Mouse (Mus musculus): Measurements from ENCODE around the gene Ugt1a9. TPM values are rescaled to one million over a fixed set of nuclear protein-coding genes. Genes with fewer than 3 reads are reported as not detected.

The Ugt1a9 gene
- total and polyA plus RNA-seq, 3 experiments, result not detected

GRCm38 (mm10) chr1:88199996-88200395 lies 129.4 kb downstream of the Ugt1a9 start:
- H3K27ac ChIP-seq (ENCODE audit: insufficient read depth, low read depth), result no peak overlapping the region
- H3K4me1 ChIP-seq (ENCODE audit: control insufficient read depth in 1 of 2, insufficient read depth in 2 of 2), result peaks cover 0 to 11% of the 10 kb centered on the region in 2 experiments; a peak in 2 of 4 replicates
- no peaks in the 10 kb centered on the region for H3K27me3 ChIP-seq (replicated peaks)
- dilution Hi-C loops (cut with MboI; ENCODE audit: extremely low pct_ligation_motif_present, extremely low pct_unique_long_range_greater_than_20kb, low sequenced_read_pairs), result no loop called here
- DNase-seq (ENCODE audit: extremely low read depth), result no peak
- peaks cover 0 to 2% of the 10 kb centered on the region in 2 experiments for H3K36me3 ChIP-seq (replicated peaks in 1 of 2; ENCODE audit: control insufficient read depth in 1 of 2, insufficient read depth in 1 of 2, low read length in 1 of 2)
- TF ChIP-seq ELF1 (IDR thresholded peaks at IDR 0.05; ENCODE audit: low read depth, low read length) (no peak), BHLHE40 (IDR thresholded peaks at IDR 0.05; ENCODE audit: low read depth, low read length) (no peak), CHD1 (IDR thresholded peaks at IDR 0.05; ENCODE audit: low read depth, low read length) (no peak), MXI1 (IDR thresholded peaks at IDR 0.05; ENCODE audit: low read depth, low read length) (no peak), MAX (IDR thresholded peaks at IDR 0.05; ENCODE audit: low read length) (no peak), POLR2A (IDR thresholded peaks at IDR 0.05; ENCODE audit: low read depth, low read length) (no peak), MAFK (IDR thresholded peaks at IDR 0.05; ENCODE audit: insufficient replicate concordance, low read length) (no peak), SMC3 (IDR thresholded peaks at IDR 0.05; ENCODE audit: low read depth, low read length) (no peak), MEF2A (IDR thresholded peaks at IDR 0.05; ENCODE audit: borderline replicate concordance, low read depth, low read length) (no peak), HCFC1 (IDR thresholded peaks at IDR 0.05; ENCODE audit: low read depth, low read length) (no peak), NRF1 (IDR thresholded peaks at IDR 0.05; ENCODE audit: low read depth, low read length) (no peak), CTCF (conservative IDR thresholded peaks at IDR 0.05 in 1 of 2, IDR thresholded peaks at IDR 0.05 in 1 of 2; ENCODE audit: low read depth in 2 of 2, low read length in 2 of 2) (no peak), JUN (IDR thresholded peaks at IDR 0.05; ENCODE audit: insufficient read depth, low read depth, low read length) (no peak), ETS1 (conservative IDR thresholded peaks at IDR 0.05; ENCODE audit: low read depth, low read length) (no peak), MAZ (IDR thresholded peaks at IDR 0.05; ENCODE audit: low read depth, low read length) (no peak), POLR2AphosphoS2 (IDR thresholded peaks at IDR 0.05; ENCODE audit: low read depth, low read length) (no peak), ZMIZ1 (IDR thresholded peaks at IDR 0.05; ENCODE audit: low read depth, low read length) (no peak), ZC3H11A (IDR thresholded peaks at IDR 0.05; ENCODE audit: low read depth, low read length) (no peak)
- H3K9me3 ChIP-seq (replicated peaks; ENCODE audit: low read length), result no peaks in the 10 kb centered on the region
- in situ Hi-C loops (cut with MboI; ENCODE audit: low pct_ligation_motif_present, low pct_unique_long_range_greater_than_20kb, low sequenced_read_pairs), result no loop called here
- no peaks in the 10 kb centered on the region for H3K79me2 ChIP-seq (replicated peaks; ENCODE audit: control insufficient read depth, extremely low read depth, insufficient read depth, poor library complexity, severe bottlenecking)
- no peak overlapping the region for H3K9ac ChIP-seq (ENCODE audit: insufficient read depth, low read depth)
- no peak overlapping the region for H3K4me2 ChIP-seq (ENCODE audit: insufficient read depth, low read depth, poor library complexity, severe bottlenecking)
- H3K4me3 ChIP-seq (replicated peaks in 1 of 3; ENCODE audit: low read depth in 2 of 3, low read length in 2 of 3, poor library complexity in 1 of 3), result no peak overlapping the region

DNA sequence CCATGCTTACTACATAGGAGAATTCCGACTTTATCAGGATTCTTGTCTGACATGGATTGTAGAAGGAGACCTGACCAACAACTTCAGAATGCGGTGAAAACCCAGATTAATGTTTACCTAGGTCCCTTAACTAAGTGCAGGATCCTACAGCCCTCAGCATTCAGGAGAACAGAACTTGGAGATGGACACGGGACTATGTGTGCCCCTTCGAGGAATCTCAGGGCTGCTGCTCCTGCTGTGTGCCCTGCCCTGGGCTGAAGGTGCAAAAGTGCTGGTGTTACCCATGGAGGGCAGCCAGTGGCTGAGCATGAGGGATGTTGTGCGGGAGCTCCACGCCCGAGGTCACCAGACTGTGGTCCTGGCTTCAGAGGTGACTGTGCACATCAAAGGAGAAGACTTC lies 129.9 kb downstream of the Ugt1a9 start, which contains the start of gene Ugt1a2:
Gene Ugt1a2 (plus strand): TSS at position 146 of the 400 bp plus-strand sequence.
- Histone ChIP-seq H3K4me2 (ENCODE audit: insufficient read depth, low read depth, poor library complexity, severe bottlenecking) (no peak within 1 kb of the TSS), H3K4me3 (replicated peaks in 1 of 3; ENCODE audit: low read depth in 2 of 3, low read length in 2 of 3, poor library complexity in 1 of 3) (no peak within 1 kb of the TSS), H3K9ac (ENCODE audit: insufficient read depth, low read depth) (no peak within 1 kb of the TSS), H3K79me2 (replicated peaks; ENCODE audit: control insufficient read depth, extremely low read depth, insufficient read depth, poor library complexity, severe bottlenecking) (no peaks in the 10 kb centered on the region), H3K27me3 (replicated peaks) (no peaks in the 10 kb centered on the region), H3K36me3 (replicated peaks in 1 of 2; ENCODE audit: control insufficient read depth in 1 of 2, insufficient read depth in 1 of 2, low read length in 1 of 2) (peaks cover 0 to 5% of the 10 kb centered on the region in 2 experiments), H3K9me3 (replicated peaks; ENCODE audit: low read length) (peaks cover 2% of the 10 kb centered on the region), H3K27ac (ENCODE audit: insufficient read depth, low read depth) (no peak within 1 kb of the TSS), H3K4me1 (ENCODE audit: control insufficient read depth in 1 of 2, insufficient read depth in 2 of 2) (peaks cover 0 to 11% of the 10 kb centered on the region in 2 experiments; a peak in 2 of 4 replicates)
- dilution Hi-C loops (cut with MboI; ENCODE audit: extremely low pct_ligation_motif_present, extremely low pct_unique_long_range_greater_than_20kb, low sequenced_read_pairs) (no loop called here), in situ Hi-C loops (cut with MboI; ENCODE audit: low pct_ligation_motif_present, low pct_unique_long_range_greater_than_20kb, low sequenced_read_pairs) (no loop called here)
- TF ChIP-seq ETS1 (conservative IDR thresholded peaks at IDR 0.05; ENCODE audit: low read depth, low read length) (no peak), HCFC1 (IDR thresholded peaks at IDR 0.05; ENCODE audit: low read depth, low read length) (no peak), NRF1 (IDR thresholded peaks at IDR 0.05; ENCODE audit: low read depth, low read length) (no peak), GABPA (IDR thresholded peaks at IDR 0.05; ENCODE audit: insufficient replicate concordance, low read depth, low read length) (no peak), ZMIZ1 (IDR thresholded peaks at IDR 0.05; ENCODE audit: low read depth, low read length) (no peak), ZKSCAN1 (IDR thresholded peaks at IDR 0.05; ENCODE audit: borderline replicate concordance, low read depth, low read length) (no peak), SIN3A (IDR thresholded peaks at IDR 0.05; ENCODE audit: low read length) (no peak), SMC3 (IDR thresholded peaks at IDR 0.05; ENCODE audit: low read depth, low read length) (no peak), JUND (conservative IDR thresholded peaks at IDR 0.05; ENCODE audit: low read depth, low read length) (no peak), TBP (conservative IDR thresholded peaks at IDR 0.05; ENCODE audit: low read depth, low read length) (no peak), RCOR1 (conservative IDR thresholded peaks at IDR 0.05; ENCODE audit: low read depth, low read length) (no peak), MYC (IDR thresholded peaks at IDR 0.05; ENCODE audit: low read depth, low read length) (no peak), MAX (IDR thresholded peaks at IDR 0.05; ENCODE audit: low read length) (no peak), USF2 (conservative IDR thresholded peaks at IDR 0.05; ENCODE audit: low read depth, low read length) (no peak), ELF1 (IDR thresholded peaks at IDR 0.05; ENCODE audit: low read depth, low read length) (no peak), E2F4 (IDR thresholded peaks at IDR 0.05; ENCODE audit: insufficient replicate concordance, low read depth, low read length) (no peak), KAT2A (IDR thresholded peaks at IDR 0.05; ENCODE audit: insufficient replicate concordance, low read length) (no peak)
- no peak for DNase-seq (ENCODE audit: extremely low read depth)

Measured in CH12.LX (cell line).